Mouse (Mus musculus) layer of hippocampus, adult 11-12 months (tissue): ENCODE results near the gene Polr1c.

Experiments used
- DNase-seq: peaks from one replicate; pipeline ENCODE4 v3.0.0; 2022; ENCODE audit warnings: low spot score

Polr1c gene

DNA sequence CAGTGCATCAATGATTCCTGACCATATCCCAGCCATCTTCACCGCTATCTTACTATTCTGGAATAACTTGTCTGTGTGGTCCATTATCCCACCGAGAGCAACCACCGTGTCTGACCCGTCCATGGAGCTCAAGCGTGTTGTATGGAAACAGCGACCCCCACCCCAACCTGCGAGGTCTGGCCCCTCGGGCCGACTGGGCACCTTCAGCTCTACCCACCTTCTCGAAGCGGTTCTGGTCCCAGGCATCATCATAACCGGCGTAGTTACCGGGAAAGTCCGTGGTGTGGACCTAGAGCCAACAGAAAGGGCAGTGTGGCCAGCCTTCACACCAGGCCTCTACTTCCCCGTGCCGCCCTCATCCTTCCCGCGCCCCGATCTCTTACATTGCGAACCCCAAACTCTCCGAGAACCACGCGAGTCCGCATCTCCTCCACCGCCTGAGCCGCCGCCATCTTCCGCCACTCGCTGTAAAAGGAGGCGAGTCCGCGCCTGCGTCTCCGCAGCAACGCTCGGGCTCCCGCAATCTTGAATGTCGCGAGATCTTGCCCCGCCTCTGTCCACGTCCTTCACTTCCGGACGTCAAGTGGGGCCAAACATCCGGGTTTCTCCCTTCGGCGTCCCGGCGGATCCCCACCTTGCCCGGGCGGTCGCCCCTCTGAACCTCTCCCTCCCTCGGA is at the start of gene Polr1c, which contains the start of gene Yipf3:
TSS of gene Polr1c (minus strand) at position 543 of the 677 bp plus-strand sequence.
TSS of gene Yipf3 (plus strand) at position 569 of the 677 bp plus-strand sequence.
- DNase-seq: peak; percentile 95

DNA sequence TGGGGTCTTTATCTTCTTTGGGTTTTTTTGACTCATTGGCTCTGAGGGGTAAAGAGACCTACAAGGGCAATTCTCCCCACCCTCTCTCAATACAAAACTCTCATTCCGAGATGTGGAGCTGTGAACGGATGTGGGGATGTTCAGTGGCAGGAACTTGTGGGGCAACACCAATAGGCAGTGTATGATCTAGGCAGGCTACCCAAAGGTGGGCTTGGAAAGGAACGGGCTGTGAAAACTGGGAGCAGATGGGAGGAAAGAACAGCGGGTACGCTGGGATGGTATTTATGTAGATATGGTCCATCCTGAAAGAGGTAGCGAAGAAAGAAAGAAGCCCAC is 49.1 kb upstream of the Polr1c start:
- DNase-seq: no peak

DNA sequence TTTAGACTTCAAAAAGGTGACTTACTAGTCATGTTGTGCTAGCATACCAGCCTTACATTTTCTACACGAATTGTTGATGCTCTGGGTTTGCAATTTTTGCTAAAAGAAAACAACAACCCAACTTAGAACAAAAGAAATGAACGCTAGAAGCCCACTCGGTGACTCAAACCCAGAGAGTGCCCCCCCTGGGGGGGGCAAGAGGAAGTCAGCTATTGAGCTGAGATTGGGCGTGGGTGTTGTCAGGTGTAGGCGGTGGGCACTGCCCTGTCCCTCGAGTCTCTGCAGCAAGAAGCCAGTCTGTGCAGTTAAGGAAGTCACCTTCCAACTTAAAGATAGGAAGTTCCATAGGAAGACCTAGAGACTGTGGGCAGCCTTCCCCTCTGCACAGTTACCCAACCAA is 48.7 kb upstream of the Polr1c start:
- DNase-seq: no peak

DNA sequence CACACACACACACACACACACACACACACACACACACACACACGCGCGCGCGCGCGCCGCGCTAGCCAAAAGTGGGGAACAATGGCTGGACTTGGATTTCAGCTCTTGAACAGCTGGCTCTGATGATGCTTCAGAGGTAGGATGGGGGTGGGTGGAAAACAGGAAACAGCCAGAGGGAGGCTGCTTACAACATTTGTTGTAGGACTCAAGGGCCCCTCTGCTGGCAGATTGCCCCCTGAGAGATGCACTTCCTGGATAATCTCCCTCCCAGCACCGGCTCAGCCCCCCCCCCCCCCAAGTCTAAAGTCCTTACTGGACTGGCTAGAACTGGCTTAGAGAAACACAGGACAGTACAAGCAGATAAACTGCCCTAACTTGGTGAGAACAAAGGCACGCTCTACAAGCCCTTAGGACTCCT is 39.8 kb upstream of the Polr1c start:
- DNase-seq: no peak

GRCm38 (mm10) chr17:46285407-46285806 is 37.6 kb upstream of the Polr1c start:
- DNase-seq: no peak

GRCm38 (mm10) chr17:46284653-46285052 is 36.8 kb upstream of the Polr1c start:
- DNase-seq: no peak

DNA sequence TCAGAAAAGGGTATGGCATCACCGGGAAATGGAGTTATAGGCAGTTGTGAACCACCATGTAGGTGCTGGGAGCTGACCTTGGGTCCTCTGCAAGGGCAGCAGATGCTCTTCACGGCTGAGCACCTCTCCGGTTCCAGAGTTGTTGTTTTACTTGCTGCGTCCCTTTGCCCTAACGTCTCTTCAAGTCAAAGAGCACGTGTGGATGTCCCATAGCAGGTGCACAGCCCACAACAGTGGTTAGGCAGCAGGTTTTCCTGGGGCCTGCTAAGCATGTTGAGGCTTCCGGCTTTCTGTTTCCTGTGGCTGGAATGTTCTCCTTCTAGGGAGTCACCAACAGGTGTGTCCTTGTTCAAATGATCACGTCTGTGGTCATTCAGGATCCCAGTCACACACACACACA is 36.1 kb upstream of the Polr1c start:
- DNase-seq: no peak

GRCm38 (mm10) chr17:46283140-46283539 is 35.3 kb upstream of the Polr1c start:
- no peak for DNase-seq

DNA sequence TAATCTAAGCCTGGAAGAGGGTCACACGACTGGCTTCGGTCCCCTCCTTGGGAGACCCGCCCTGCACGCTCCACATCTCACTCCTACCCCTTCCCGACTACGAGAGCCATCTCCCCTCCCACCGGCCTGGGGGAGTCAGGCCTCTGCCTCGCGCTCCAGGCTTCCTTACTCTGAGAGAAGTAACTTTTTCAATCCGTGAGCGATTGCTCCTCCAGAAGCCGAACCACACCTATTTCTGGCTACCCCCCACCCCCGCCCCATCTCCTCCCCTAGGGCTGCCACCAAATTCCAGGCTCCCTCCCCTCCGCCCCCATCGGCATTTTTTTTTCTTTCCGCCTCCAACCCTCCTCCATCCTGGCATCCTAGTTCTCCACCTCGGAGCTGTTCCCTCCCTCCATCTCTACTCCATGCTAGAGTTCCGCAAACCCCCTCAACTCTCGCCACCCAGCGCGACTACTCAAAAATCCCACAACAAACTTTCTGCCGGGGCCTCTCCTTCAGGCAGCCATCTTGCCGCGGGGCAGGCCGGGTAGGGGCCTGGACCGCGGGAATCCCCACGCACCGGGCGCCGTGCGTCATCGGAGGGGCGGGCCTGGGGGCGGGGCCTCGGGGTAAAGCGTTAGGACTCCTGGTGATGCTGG is 34.7 kb upstream of the Polr1c start, which contains the start of gene Tjap1:
TSS of gene Tjap1 (minus strand) at position 544 of the 641 bp plus-strand sequence.
- peak; percentile 78 for DNase-seq

- no peak for DNase-seq
These were observed 30.3 kb upstream of the Polr1c start for GRCm38 (mm10) chr17:46278011-46278765.

DNA sequence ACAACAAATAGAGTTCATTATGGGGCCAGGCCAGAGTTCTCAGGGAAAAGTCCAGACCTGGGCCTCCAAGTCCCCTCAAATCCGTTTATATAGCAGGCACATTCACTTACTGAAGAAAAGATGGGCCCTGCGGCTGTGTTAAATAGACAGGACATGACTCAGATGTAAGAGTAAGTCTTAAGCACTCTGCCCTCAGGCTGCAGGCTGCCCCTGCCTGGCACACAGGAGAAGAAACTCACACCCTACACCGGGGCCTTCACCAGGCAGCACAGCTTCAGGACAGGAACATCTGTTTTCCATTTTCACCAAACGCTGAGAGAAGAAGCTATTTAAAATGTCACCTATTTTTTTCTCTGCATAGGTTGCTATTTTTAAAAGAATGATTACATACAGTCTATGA is 29.7 kb upstream of the Polr1c start:
- DNase-seq: no peak

- no peak for DNase-seq
These were observed 27.7 kb upstream of the Polr1c start for GRCm38 (mm10) chr17:46275506-46275905.

- no peak for DNase-seq
These were observed 27.2 kb upstream of the Polr1c start for GRCm38 (mm10) chr17:46275034-46275433.

GRCm38 (mm10) chr17:46274465-46274864 is 26.6 kb upstream of the Polr1c start:
- no peak for DNase-seq

DNA sequence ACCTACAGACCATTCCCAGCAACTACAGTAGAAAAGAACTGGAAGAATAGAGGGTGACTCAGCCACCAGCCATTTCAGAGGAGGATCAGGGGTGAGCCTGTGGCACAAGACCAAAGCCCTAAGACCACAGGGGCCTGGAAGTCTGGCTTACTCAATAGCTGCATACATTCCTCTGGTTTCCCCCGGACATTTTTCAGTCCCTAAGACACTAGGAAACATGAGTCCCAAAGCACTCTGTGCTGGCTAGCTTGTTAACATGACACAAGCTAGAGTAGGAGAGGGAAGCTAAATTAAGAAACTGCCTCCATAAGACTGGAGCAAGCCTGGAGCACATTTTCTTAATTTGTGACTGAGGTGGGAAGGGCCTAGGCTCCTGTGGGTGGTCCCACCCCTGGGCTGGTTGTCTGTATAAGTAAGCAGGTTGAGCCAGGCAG is 26.0 kb upstream of the Polr1c start:
- DNase-seq: no peak

DNA sequence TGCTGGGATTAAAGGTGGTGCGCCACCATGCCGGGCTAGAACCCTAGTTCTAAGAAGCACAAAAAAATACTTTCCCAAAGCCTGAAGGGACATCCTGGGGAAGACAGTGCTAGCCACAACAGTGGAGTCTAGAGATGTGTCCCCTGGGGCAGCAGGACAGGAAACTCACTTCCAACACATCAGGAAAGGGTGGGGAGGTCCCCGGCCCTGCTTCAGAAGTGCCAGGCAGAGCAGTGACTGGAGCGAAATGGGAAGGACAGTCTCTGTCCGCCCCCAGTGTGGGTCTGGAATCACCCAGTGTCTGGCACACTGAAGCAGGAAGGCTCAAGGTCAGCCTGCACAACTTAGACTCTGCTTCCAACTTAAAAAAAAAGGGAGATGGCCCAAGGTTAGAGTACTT is 24.8 kb upstream of the Polr1c start:
- no peak for DNase-seq

- peak; percentile 58 for DNase-seq
These were observed 24.2 kb upstream of the Polr1c start for GRCm38 (mm10) chr17:46272058-46272457.

GRCm38 (mm10) chr17:46269771-46270534 is 22.1 kb upstream of the Polr1c start:
- no peak for DNase-seq

GRCm38 (mm10) chr17:46268026-46268720 is 20.3 kb upstream of the Polr1c start:
- no peak for DNase-seq

DNA sequence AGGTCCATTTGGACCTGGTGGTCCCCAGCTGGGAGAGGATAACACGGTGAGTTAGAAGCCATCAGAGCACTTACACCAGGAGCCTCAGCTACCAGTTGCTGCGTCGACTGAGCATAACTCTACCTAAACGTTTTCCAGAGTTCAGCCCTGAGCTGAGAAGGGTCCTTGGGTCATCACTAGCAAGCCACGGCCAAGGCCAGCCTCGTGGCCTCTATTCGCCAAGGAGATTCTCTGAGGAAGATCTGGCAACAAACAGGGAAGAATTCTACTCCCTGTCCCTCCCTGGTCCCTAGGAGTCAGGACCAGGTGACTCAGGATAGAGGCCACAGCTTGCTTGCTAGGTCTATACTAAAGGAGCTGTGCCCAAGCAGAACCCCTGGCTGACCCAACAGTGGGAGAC is 19.7 kb upstream of the Polr1c start:
- DNase-seq: no peak

GRCm38 (mm10) chr17:46266986-46267385 is 19.1 kb upstream of the Polr1c start:
- no peak for DNase-seq
